Mouse (Mus musculus): ENCODE results near the gene Arhgap24. TPM values are rescaled to one million over a fixed set of nuclear protein-coding genes. Genes with fewer than 3 reads are reported as not detected.

Arhgap24 gene
- 7.9 and 10.4 TPM in 2 replicates for polyA plus RNA-seq (2012; rRNA removed)

GRCm38 (mm10) chr5:102481215-102482211 is at the start of gene Arhgap24:
Gene Arhgap24 (plus strand): TSS chr5:102481391.

